Mouse (Mus musculus) frontal cortex, postnatal 14 days (tissue): ENCODE data around the gene 1600012H06Rik.
"Not testable (repeated sequence)": the region's sequence is repeated elsewhere in the genome, so short reads cannot be mapped to it uniquely, and the experiment has no call there.

Experiments used
- DNase-seq, 2 experiments: peaks; one replicate each; pipeline ENCODE4 v3.0.0; 2022; ENCODE audit warnings: low spot score in 2 of 2

The 1600012H06Rik gene

DNA sequence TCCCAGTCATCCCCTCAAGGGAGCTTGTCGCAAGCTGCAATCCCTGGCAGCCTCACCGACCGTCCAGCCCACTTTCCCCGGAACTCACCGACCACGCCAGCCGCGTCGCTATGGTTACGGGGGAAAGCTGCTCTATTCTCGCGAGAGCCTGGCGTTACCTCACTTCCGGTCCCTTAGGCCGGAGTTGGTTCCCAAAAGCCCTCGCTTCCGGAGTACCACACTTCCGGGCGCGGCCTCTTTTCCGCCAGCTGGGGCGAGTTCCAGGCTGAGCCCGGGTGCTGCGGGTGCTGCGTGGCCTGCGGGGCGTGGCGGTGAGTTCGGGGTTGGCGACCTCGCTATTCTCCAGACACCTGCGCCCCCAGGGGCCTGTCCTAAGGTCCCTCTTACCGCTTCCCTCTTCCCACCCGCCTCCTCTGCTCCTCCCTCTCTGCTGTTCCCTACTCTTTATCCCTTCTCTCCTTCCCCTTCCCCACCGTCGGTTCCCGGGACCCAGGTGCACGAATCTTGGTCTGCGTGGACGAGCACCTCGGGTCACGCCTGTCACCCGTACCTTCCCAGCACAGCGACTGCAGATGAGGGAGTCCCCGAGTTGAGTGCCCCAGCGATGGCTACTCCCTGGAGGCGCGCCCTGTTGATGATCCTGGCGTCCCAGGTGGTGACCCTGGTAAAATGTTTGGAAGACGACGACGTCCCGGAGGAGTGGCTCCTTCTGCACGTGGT is at the start of gene 1600012H06Rik, which contains the start of gene Wdr27:
Gene 1600012H06Rik, plus strand, starts transcription at position 176 of the 720 bp plus-strand sequence.
Gene Wdr27, minus strand, starts transcription at position 150 of the 720 bp plus-strand sequence.
- peak; percentile 96 to 98 for DNase-seq

DNA sequence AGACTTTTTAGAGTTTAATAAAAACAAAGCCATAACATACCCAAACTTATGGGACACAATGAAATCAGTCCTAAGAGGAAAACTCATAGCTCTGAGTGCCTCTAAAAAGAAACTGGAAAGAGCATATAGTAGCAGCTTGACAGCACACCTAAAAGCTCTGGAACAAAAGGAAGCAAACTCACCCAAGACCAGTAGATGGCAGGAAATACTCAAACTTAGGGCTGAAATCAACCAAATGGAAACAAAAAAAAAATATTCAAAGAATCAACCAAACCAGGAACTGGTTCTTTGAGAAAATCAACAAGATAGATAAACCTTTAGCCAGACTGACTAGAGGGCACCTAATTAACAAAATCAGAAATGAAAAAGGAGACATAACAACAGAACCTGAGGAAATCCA is 47.9 kb upstream of the 1600012H06Rik start:
- not testable (repeated sequence) for DNase-seq

DNA sequence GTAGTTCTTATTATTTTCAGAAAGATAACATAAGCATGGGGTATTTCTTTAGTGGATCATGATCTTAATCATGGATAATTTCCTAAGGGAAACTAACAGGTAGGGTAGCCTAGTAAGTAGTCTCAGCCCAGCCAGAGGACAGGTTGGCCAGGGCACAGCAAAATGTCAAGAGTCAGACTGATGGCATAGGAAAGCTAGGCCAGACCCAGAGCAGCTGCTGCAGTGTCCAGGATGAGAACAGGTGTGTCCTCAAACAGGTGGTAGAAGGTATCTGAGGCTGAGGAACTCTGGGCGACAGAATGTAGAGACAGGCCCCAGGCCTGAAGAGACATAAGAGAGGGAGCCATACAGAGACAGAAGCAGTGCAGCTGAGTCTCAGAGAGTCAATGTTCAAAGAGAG is 44.0 kb upstream of the 1600012H06Rik start:
- no peak for DNase-seq

DNA sequence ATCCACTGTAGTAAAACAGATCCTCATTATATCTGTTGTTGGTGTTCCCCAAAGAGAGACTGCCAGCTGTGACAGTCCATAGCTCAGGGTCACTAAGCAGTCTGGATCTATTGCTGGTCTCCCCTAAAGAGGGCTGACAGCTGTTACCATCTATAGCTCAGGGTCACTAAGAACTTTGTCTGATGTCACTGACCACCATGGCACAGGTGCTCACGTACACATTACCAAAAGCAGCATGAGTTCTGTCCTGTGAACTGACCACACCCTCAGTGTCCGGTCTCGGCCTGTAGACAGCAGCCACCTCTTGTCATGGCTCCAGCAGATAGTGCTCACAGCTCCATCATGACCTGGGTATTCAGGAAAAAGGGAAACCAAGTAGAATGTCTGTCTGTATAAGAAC is 39.8 kb upstream of the 1600012H06Rik start:
- DNase-seq = no peak

DNA sequence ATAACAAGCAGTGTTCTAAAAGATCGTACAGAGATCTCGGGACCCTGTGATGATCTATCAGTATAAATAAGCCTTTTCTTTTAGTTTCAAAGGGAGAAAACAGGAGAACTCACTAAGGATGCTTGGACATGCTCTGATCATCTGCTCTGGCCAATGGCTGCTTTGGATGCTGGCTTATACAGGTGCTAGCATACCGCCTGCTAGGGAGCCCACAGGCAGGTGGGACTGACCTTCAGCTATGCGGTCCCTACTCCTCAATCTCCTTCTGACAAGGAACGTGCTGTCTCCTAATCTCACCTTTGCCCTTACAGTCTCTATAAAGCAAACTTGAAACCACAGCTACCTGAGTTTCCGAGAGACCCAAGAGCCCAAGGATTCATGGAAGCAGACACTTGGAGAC is 38.8 kb upstream of the 1600012H06Rik start:
- no peak for DNase-seq

DNA sequence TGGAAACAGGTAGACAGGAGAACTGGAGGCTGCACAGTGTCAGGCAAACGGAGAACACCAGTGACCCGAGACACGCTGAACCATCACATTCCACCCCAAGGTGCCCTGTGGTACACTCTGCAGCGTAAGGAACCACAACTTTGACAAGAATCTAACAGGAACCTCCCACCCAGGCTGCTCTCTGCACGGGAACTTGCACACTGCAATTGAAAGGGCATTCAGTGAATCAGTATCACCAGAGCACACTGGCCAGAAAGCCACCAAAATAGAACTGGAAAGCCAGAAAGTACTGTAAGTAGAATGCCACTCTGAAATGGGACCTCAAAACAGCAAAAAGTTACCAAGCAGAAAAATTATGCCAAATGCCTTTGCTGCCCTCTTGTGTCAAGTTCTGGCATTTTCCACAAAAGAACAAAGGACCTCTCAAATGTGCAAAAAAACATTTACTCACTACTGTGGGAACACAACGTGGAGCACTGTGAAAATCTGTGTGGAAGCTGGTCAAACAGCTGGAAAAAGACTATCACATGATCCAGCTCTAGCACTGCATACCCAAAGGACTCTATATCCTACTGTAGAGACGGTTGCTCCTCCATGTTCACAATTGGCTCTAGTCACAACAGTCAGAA is 38.2 kb upstream of the 1600012H06Rik start:
- DNase-seq = peak; percentile 37 to 77

DNA sequence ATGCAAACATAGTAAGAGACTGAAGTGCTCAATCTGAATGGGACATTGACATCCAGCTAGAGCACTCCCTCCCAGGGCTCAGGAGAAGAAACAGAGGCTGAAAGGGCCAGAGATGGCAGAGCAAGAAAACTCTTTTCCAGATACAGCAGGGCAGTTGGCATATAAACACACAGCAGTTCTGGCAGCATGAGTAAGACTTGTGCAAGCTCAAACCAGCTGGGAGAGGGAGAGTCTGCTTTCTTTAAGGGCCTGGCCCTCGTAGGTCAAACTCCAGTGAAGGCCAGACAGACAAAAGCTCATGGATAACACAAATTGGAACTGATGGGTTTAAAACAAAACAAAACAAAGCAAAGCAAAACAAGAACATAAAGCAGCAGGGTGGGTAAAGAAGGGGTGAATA is 36.4 kb upstream of the 1600012H06Rik start:
- DNase-seq = no peak

DNA sequence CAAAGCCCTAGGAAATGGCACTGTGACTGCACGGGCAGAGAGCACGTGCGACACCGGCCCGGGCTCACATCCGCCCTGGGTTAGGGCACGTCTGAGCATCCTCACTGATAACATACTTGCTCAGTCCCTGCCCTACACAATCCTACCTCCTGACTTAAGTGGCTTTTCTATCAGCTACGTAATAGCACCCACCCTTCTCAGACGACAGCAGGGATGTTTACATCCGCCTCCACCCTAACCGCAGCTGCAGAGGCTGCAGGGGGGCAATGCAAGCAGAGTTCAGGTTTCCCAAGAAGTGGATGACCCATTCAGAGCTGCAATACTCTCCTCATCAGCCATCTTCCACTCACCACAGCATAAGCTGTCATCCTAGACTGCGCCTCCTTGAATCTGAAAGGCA is 35.8 kb upstream of the 1600012H06Rik start:
- no peak for DNase-seq

DNA sequence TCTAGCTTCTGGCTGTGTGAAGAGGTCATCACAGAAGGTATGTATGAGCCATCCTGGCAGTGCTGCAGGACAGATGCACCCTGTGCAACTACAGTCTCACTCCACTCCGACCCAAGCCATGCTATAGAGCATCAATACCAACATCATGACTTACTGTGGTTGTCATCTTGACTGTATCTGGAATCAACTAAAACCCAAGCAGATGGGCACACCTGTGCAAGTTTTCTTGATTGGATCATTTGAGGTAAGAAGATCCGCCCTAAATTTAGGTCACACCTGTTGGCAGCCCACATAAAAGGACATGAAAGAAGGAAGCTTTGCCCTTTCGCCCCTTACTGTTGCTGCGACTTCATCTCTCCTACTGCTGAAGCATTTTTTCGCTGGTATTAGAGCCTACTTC is 33.7 kb upstream of the 1600012H06Rik start:
- DNase-seq = no peak

DNA sequence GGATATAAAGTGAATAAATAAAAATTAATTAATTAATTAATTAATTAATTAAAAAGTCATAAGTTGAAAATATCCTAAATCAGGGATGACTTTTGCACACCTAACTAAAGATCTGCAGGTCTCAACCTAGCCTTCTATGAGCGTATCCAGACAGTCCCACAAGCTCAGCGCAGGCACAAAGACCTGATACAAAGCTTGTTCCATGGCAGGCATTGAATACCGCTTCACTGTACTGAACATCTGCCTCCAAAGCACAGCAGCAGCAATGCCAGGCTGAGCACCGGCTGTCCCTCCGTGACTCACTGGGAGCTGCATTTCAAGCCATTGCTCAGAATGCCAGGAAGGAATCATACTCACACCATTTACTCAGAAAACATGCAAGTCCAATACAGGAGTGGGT is 32.2 kb upstream of the 1600012H06Rik start:
- DNase-seq = no peak

DNA sequence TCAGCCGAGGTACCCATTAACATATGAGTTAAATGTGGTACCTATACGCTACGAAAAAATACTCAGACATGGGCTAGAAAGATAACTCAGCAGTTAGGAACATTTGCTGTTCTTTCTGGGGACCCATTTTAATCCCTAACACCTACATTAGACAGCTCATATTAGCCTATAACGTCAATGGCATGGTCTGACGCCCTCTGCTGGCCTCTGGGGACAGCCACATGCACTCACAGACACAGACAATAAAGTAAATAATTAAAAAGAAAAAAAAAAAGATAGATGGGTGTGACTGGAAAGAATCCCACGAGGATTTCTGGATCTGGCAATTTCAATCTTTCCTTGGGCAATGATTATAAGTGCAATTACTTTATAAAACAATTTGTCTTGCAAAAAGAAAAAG is 30.6 kb upstream of the 1600012H06Rik start:
- DNase-seq = no peak

DNA sequence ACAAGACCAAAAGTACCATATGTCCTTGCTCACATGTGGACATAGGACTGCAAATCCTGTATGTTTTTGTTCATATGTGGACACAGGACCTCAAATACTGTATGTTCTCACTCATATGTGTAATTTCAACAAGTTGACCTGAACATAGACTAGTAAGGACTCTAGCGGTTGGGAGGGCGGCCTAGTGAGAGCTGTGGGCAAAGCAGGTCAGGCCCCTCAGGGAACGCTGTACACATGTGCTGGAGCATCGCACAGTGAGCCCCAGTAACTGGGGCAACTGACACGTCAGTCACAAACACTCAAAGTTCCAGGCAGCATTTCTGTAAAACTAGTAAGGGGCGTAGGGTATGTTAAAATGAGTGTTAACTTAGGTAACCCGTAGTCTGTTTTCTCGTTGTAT is 30.0 kb upstream of the 1600012H06Rik start:
- DNase-seq = no peak

DNA sequence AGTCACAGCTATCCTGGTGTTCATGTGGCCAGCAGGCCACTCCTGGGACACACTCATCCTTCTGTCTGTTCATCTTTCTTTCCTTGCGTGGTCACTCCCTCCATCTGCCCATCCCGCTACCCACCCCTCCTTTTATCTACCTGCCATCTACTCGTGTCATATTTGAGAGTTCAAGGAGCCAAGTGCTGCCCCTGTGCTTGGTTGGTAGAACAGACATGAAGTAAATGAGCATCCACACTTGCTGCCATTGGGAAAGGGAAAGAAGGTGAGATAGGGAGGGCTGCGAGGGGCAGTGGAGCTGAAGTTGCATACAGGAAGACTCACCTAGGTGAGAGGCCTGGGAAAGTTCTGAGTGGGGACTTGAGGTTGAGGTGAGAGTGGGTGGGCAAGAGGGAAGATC is 28.6 kb upstream of the 1600012H06Rik start:
- no peak for DNase-seq

DNA sequence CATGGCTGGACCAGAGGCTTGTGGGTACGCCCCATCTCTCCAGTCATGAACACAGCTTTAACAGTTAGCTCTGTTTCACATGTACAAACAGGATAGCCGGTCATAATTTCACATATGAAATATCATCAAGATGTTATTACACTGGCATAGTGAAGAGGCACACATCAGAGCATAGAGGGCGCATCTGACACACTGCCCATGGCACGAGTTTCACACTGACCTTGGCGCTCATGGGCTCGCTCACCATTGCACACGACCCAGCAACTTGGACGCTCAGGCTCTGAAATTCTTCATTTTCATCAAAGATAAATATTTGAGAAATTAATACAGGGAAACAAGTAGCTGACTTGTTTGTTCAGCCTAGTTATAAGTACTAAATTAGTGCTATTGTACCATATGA is 25.1 kb upstream of the 1600012H06Rik start:
- DNase-seq = no peak

DNA sequence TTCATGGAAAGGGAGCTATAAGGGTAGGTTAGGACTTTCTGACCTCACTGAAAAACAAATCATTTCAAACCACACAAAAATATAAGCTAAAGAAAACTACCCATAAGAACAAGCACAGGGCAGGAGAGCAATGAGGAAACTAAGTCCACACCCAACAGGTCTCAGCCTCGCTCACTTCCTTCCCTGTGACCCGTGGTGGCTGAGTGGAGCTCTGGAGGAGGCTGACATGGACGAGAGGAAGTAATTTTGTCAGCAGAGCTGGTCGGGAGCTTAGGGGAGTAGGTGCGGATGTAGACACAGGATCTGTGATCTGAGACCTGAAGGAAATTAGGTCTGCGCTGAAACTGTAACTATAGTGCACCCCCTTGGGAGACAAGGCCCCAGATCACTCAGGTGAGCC is 21.4 kb upstream of the 1600012H06Rik start:
- no peak for DNase-seq

DNA sequence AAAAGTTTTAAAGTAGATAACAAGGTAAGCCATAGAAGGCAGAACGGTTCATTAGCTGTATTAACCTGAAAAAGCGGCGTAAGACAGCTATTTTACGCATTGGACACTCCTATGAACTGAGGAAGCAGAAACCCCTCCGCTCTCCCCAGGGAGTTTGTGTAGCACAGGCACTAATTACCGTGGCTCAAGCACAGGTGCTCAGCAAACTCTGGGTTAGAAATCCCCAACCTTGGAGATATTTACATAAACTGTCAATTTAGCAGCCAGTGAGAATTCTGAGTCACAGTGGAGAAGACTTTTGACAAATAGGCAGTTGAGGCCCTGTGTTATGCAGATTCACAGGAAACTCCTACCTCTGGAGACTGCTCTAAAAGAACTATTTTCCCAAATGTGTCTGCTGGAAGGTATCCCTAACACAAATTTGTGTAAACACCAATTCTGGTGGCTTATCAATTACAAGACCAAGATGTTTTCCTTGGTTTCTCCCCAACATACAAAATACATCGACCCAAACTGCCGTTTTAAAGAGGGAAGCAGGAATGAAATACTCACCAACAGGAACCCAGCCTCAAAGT is 15.3 kb upstream of the 1600012H06Rik start:
- DNase-seq = no peak

DNA sequence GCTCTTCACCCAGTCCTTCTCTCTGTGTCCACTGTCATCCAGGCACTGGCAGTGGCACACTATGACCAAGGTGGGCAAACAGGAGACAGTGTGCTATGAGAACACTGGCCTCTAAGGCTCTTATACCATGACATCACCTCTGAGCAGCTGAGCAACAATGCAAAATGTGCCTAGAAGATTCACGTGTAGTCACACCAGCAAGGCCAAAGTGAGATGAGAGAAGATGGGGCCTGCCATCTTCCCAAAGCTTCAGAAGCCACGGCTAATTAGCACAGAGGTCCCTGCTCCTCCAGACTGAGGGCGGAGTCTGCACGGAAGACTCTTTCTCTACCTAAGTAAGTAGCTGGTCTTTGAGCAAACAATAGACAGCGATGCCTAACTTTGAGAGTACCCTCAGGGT is 14.4 kb upstream of the 1600012H06Rik start:
- no peak for DNase-seq

DNA sequence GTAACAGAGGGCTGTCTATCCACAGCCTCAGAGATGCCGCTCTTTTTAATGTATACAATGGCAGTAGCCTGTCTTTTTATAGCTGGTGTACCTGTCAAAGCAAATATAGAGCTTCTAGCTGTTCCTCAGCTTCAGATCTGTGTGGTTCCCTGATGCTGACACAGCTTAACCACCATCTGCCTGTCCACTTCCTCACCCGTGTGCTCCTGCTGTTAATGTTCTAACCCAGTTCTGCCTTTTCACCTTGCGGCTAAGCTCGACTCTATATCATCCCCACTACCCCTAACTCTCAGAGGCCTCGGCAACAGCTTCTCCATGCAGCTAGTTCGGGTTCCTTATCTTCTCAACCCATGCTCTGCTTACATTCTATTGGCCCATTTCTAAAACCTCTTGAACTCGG is 12.3 kb upstream of the 1600012H06Rik start:
- DNase-seq = no peak

DNA sequence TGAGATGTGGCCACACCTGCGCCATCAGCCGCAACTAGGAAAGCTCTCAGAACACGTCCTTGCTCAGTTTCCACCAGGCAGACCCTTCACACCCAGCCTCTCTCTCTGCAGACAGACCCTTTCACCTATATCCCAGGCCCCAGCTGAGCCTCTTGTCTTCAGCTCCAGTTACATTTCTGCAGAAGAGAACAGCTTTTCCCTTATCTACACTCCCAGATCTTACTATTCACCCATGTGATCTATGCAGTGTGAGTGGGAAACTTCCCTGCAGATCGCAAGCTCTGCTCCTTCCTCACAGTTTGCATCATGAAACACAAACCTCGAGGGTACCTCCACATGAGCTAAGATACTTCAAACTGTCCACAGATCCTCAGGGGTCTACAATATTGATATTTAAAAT is 11.5 kb upstream of the 1600012H06Rik start:
- DNase-seq = no peak

DNA sequence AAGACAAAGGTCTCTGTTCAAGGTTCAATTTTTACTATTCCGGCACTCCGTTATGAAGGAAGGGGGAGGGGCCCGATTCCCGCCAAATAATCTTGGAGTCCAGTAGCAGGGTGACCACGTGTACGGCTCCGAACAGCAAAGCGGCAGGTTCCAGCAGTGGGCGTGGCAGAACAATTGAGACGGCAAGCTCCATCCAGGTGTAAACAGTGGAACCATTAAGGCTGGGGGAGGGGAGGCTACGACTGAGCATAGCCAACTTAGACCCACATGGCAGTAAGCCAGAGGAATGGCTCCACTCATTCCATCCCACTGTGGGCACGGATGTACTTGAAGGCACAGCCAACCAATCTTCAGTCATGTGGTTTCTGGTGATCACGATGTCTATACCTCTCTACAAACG is 7.7 kb upstream of the 1600012H06Rik start:
- DNase-seq = not testable (repeated sequence)

DNA sequence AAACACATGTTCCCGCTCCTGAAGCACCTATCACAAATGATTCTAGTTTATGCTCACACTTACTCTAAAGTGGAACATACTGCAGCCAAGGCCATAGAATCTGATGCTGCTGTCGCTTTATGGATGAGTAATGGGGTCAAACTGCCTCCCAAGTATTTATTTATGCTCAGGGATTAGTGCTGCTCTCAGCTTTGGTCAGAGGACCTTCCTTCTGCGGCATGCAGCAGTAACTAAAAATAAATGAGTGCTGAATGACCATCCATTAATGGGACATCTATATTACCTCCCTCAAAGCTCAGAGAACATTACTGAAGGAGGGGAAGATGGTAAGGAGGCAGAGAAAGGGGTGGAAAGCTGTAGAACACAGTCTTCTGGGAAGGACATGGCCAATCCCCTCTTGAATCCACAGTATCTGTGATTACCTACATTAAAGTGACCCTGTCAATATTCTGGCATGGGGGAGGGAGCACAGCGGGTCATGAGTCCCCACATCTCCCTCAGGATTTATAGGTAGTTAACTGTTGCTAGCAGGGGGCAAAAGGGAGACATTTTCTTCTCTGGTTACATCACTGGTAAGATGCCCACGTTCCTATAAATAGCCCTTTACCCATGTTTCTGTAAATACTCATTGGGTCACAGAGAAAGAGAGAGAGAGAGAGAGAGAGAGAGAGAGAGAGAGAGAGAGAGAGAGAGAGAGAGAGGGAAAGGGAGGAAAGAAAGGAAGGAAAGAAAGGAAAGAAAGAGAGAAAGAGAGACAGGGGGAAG is 7.0 kb upstream of the 1600012H06Rik start:
- DNase-seq = no peak

DNA sequence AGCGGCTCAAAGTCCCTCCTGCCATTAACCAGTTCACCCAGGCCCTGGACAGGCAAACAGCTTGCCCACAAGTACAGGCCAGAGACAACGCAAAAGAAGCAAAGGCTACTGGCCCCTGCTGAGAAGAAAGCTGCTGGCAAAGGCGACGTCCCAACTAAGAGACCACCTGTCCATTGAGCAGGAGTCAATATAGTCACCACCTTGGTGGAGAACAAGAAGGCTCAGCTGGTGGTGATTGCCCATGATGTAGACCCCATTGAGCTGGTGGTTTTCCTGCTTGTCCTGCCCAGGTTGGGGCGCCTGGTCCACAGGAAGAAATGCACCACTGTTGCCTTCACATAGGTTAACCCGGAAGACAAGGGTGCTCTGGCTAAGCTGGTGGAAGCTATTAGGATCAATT is 803 bp upstream of the 1600012H06Rik start:
- not testable (repeated sequence) for DNase-seq

DNA sequence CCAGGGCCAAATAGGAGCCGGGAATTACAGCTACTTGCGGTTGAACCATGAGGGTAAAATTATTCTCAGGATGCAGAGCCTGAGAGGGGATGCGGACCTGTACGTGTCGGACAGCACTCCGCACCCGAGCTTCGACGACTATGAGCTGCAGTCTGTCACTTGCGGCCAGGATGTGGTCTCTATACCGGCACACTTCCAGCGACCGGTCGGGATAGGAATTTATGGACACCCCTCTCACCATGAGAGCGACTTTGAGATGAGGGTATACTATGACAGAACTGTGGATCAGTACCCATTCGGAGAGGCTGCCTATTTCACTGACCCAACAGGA is 710 bp downstream of the 1600012H06Rik start:
- no peak for DNase-seq
